Mouse (Mus musculus) lung, postnatal 0 days (tissue): ENCODE results near the gene Hist1h2ah. TPM values are rescaled to one million over a fixed set of nuclear protein-coding genes. Genes with fewer than 3 reads are reported as not detected.

Experiments used
- ATAC-seq: fragments of 200-750 bp; cut with Nextera tagmentation; 2 replicates; pipeline ENCODE4 v1.8.0; 2017; ENCODE audit warnings: moderate library complexity
- DNase-seq: peaks from one replicate; pipeline ENCODE4 v3.0.0-alpha.2; 2016; ENCODE audit warnings: low spot score
- H3K27ac ChIP-seq: fragments of 300-500 bp; sonication (generic); 2 replicates; pipeline ENCODE4 v1.5.1; 2014; ENCODE audit warnings: antibody characterized with exemption, mild to moderate bottlenecking, low read length, mixed read lengths
- H3K27me3 ChIP-seq: fragments of 300-500 bp; sonication (generic); replicated peaks from 2 replicates; pipeline ENCODE4 v1.6.1; 2014; ENCODE audit warnings: low read length, mixed read lengths; ENCODE audit not compliant: insufficient read depth
- H3K36me3 ChIP-seq: fragments of 300-500 bp; sonication (generic); 2 replicates; pipeline ENCODE4 v1.6.1; 2014; ENCODE audit warnings: low read length, mixed read lengths; ENCODE audit not compliant: insufficient read depth
- H3K4me1 ChIP-seq: fragments of 300-500 bp; sonication (generic); 2 replicates; pipeline ENCODE4 v1.6.1; 2014; ENCODE audit warnings: antibody characterized with exemption, low read depth, low read length, mixed read lengths; ENCODE audit not compliant: insufficient read depth
- H3K4me2 ChIP-seq: fragments of 300-500 bp; sonication (generic); replicated peaks from 2 replicates; pipeline ENCODE4 v1.6.1; 2014; ENCODE audit warnings: low read depth, mild to moderate bottlenecking, low read length, moderate library complexity, mixed read lengths
- H3K4me3 ChIP-seq: fragments of 300-500 bp; sonication (generic); 2 replicates; pipeline ENCODE4 v1.5.1; 2014; ENCODE audit warnings: low read depth, low read length
- H3K9ac ChIP-seq: fragments of 300-500 bp; sonication (generic); replicated peaks from 2 replicates; pipeline ENCODE4 v1.6.1; 2014; ENCODE audit warnings: low read depth, mild to moderate bottlenecking
- H3K9me3 ChIP-seq: fragments of 300-500 bp; sonication (generic); 2 replicates; pipeline ENCODE4 v1.6.1; 2016; ENCODE audit warnings: low read length, mixed read lengths
- CTCF ChIP-seq: IDR thresholded peaks from 2 replicates; pipeline ENCODE4 v1.5.1; 2016; ENCODE audit warnings: antibody characterized with exemption, mild to moderate bottlenecking
- EP300 ChIP-seq: IDR thresholded peaks from 2 replicates; pipeline ENCODE4 v1.6.1; 2016; ENCODE audit warnings: antibody characterized with exemption, mild to moderate bottlenecking, control low read depth
- WGBS: fragments of 180-500 bp; shearing (Covaris S2); extraction: QIAGEN DNeasy Blood & Tissue Kit; methylation state at CpG from one replicate; pipeline ENCODE4 v1.1.7; 2014; 5-methylcytosine and 5-hydroxymethylcytosine counted together
- polyA plus RNA-seq: library from polyadenylated mRNA; unstranded; fragments of >200 nt; fragmentation: Nextera tagmentation; extraction: Ambion mirVana; gene quantifications from 2 replicates; pipeline ENCODE4 v1.2.1, GENCODE M21; 2015

Gene Hist1h2ah
- polyA plus RNA-seq, 1 experiment from 2014 or later: 4.2 TPM

DNA sequence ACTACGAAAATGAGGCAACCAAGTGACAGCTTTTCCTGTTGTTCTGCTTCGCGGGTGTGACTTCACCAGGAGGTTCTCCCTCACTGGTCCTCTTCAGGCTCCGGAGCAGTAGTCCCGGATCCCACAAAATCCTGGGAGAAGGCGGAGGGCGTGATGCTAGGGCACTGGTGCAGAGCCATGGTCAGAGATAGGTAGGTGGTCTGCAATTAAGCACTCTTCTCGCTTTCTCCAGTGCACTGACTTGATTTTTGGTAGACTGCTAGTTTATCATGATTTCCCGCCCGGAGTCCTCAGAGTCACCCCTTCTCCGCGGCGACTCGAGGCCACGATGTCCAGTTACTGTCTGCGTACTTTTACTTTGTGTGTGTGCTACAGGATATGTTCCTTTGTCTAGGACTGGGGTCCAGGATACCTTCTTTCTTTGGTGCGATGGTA is 20.9 kb downstream of the Hist1h2ah start:
- TF ChIP-seq EP300 (no peak), CTCF (no peak)
- 10% methylated on average over 17 of the region's 17 CpGs for WGBS
- Histone ChIP-seq H3K4me1 (peaks cover 5% of the 10 kb centered on the region; the same call in 1 of the 2 replicates), H3K27me3 (peaks cover 36% of the 10 kb centered on the region), H3K36me3 (no peaks in the 10 kb centered on the region), H3K4me2 (peak overlapping the region; percentile 52), H3K4me3 (peak overlapping the region; percentile 24), H3K9me3 (no peaks in the 10 kb centered on the region), H3K27ac (no peak overlapping the region), H3K9ac (no peak overlapping the region)
- no peak for DNase-seq
- ATAC-seq: no peak

DNA sequence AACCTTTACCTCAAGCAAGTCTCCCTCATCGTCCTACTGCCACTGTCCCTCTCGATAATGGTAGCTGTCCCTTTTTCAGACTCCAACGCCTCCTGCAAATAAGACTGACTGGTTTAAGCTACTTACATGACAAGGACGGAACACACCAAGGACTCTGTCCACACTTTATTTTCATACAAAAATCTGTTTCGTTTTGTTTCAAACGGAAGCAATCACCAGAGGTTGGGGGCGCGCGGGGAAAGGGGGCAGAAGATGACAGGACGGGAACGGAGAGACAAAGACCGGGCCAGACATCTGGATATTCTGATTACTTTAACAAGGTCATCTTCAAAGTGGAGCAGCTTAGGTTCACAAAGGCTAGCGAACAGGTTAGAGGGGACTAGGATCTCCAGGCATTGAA is 21.7 kb downstream of the Hist1h2ah start:
- ATAC-seq (no peak), DNase-seq (no peak)
- 15% methylated on average over 13 of the region's 13 CpGs for WGBS
- Histone ChIP-seq H3K4me3 (peak overlapping the region; percentile 24; the same call in 1 of the 2 replicates), H3K27me3 (peaks cover 43% of the 10 kb centered on the region), H3K4me2 (peak overlapping the region; percentile 52), H3K4me1 (peaks cover 5% of the 10 kb centered on the region; the same call in 1 of the 2 replicates), H3K27ac (no peak overlapping the region), H3K9me3 (no peaks in the 10 kb centered on the region), H3K9ac (no peak overlapping the region), H3K36me3 (no peaks in the 10 kb centered on the region)
- TF ChIP-seq EP300: no peak
- no peak for TF ChIP-seq CTCF

DNA sequence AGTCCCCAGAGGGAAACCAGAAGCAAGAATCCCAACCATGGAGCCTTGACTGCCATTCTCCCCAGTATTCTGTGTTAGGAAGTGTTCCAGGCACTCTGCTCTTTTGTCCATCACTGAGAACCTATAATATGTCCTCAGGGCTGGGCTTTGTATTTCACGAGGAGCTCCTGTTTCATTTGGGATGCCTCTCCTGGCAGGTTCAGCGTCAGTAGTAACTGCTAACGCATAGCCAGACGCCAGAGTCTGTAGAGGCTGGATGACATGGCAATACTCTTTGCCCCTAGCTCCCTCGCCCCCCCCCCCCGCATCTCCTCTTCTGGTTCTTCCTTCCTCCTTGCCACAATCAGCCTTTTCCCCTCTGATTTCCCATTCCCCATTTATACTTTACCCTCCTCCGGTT is 25.7 kb downstream of the Hist1h2ah start, which contains the start of gene Prss16:
Prss16 (minus strand) TSS at position 101 of the 400 bp plus-strand sequence.
- Histone ChIP-seq H3K4me2 (no peak within 1 kb of the TSS), H3K36me3 (no peaks in the 10 kb centered on the region), H3K4me1 (peaks cover 9% of the 10 kb centered on the region; the same call in 1 of the 2 replicates), H3K4me3 (no peak within 1 kb of the TSS), H3K27me3 (peaks cover 70% of the 10 kb centered on the region), H3K9ac (no peak within 1 kb of the TSS), H3K27ac (no peak within 1 kb of the TSS), H3K9me3 (no peaks in the 10 kb centered on the region)
- TF ChIP-seq EP300 (no peak), CTCF (no peak)
- no peak for ATAC-seq
- WGBS: 31% methylated on average over 7 of the region's 7 CpGs
- DNase-seq: no peak

DNA sequence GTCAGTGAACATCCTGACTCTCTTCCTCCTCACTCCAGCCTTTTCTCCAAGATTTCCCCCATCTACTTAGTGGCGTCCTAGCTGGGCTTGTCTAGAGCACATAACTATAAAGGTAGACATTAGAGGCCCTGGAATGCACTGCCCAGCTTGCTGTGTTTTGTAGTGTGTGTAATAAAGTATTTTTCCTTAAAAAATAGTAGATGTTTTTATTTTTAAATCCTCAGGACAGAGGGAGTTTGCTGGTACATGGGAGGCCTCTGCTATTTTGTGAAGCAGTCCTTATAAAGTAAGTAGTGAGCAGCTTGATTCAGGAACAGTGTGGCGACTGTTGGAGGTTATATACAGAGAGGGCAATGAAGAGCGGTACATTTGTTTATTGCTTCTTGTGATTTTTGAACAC is 26.7 kb downstream of the Hist1h2ah start:
- H3K9ac ChIP-seq: no peak overlapping the region
- H3K9me3 ChIP-seq: no peaks in the 10 kb centered on the region
- 80% methylated on average over 3 of the region's 3 CpGs for WGBS
- ATAC-seq (no peak), DNase-seq (no peak)
- peaks cover 4% of the 10 kb centered on the region; the same call in 1 of the 2 replicates for H3K4me1 ChIP-seq
- no peak overlapping the region for H3K4me3 ChIP-seq
- TF ChIP-seq EP300: no peak
- no peak for TF ChIP-seq CTCF
- H3K4me2 ChIP-seq: no peak overlapping the region
- no peak overlapping the region for H3K27ac ChIP-seq
- peaks cover 68% of the 10 kb centered on the region for H3K27me3 ChIP-seq
- no peaks in the 10 kb centered on the region for H3K36me3 ChIP-seq

DNA sequence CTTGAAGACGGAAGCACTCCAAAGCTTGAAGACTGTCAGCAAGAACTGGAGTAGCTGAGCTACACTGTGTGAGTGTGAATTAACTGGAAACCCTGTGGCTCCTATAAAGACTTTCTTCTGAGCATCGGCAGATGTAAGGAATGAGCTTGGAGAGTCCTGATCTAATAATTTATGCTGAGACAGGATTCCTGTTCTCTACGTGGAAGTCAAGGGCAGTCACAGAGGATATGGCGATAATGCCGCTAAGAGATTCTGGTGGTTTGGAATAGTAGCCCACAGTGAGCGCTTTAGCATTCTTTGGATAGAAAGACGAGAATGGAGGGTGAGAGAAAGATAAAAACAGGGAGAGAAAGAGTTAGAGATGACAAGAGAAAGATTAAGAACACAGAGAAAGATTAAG is 27.5 kb downstream of the Hist1h2ah start:
- Histone ChIP-seq H3K36me3 (no peaks in the 10 kb centered on the region), H3K4me2 (no peak overlapping the region), H3K4me3 (no peak overlapping the region), H3K27me3 (peaks cover 63% of the 10 kb centered on the region), H3K9me3 (no peaks in the 10 kb centered on the region), H3K27ac (no peak overlapping the region), H3K4me1 (peaks cover 4% of the 10 kb centered on the region; the same call in 1 of the 2 replicates), H3K9ac (no peak overlapping the region)
- DNase-seq (no peak), ATAC-seq (no peak)
- TF ChIP-seq CTCF (no peak), EP300 (no peak)
- 50% methylated on average over 7 of the region's 7 CpGs for WGBS

DNA sequence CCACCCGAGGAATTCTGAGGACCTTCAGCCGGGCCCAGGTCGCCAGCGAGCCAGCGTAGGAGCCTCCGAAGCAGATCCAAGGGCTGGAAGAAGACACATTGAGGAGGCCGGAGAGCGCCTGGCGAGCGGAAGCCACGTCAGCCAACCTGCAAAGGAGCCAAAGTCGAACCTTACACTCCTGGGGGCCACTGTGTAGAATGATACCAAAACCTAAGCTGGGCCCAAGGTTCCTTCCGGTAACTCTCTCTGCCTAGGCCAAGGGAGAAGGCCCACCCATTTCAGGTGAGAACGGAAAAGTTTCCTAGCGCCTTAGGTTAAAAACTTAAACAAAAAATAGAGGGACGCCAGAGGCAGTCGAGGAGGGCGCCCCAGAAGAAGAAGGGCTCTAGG is 28.3 kb downstream of the Hist1h2ah start:
- Histone ChIP-seq H3K9me3 (no peaks in the 10 kb centered on the region), H3K4me1 (peaks cover 4% of the 10 kb centered on the region; the same call in 1 of the 2 replicates), H3K27ac (no peak overlapping the region), H3K27me3 (peaks cover 66% of the 10 kb centered on the region), H3K9ac (no peak overlapping the region), H3K36me3 (no peaks in the 10 kb centered on the region), H3K4me2 (peak overlapping the region; percentile 94), H3K4me3 (peak overlapping the region; percentile 54)
- 6% methylated on average over 18 of the region's 18 CpGs for WGBS
- ATAC-seq (no peak), DNase-seq (no peak)
- TF ChIP-seq CTCF: no peak
